Mouse (Mus musculus): Measurements from ENCODE around the gene Trim46. TPM values are rescaled to one million over a fixed set of nuclear protein-coding genes. Genes with fewer than 3 reads are reported as not detected.
A peak's percentile ranks its signal among the peaks of the same experiment; 100 is the strongest.

The Trim46 gene
- polyA plus RNA-seq, 1 experiment from 2014 or later: 7.1 TPM

GRCm38 (mm10) chr3:89244158-89244981 lies 1.7 kb downstream of the Trim46 start:
- Histone ChIP-seq H3K27me3 (ENCODE audit: control insufficient read depth, insufficient read depth, low read length) (no peaks in the 10 kb centered on the region; the same call in 1 of the 2 replicates), H3K9me3 (ENCODE audit: control insufficient read depth, low read length) (no peaks in the 10 kb centered on the region), H3K36me3 (ENCODE audit: control insufficient read depth, insufficient read depth, low read length) (no peaks in the 10 kb centered on the region), H3K4me3 (ENCODE audit: low read depth, low read length) (peak overlapping the region; percentile 80), H3K9ac (ENCODE audit: low read length) (peak overlapping the region; percentile 66), H3K4me1 (ENCODE audit: control insufficient read depth, insufficient read depth, low read length) (peaks cover 30% of the 10 kb centered on the region), H3K4me2 (peak overlapping the region; percentile 85), H3K27ac (ENCODE audit: low read depth, low read length) (peak overlapping the region; percentile 53)
- ATAC-seq (ENCODE audit: low FRiP score) (peak; percentile 38), DNase-seq (ENCODE audit: low spot score, missing footprints) (peak; percentile 92)
- 11% methylated on average over 25 of the region's 25 CpGs for WGBS

GRCm38 (mm10) chr3:89243609-89244008 lies 2.5 kb downstream of the Trim46 start:
- H3K9me3 ChIP-seq (ENCODE audit: control insufficient read depth, low read length): no peaks in the 10 kb centered on the region
- peak overlapping the region; percentile 80 for H3K4me3 ChIP-seq (ENCODE audit: low read depth, low read length)
- H3K4me2 ChIP-seq: peak overlapping the region; percentile 85
- H3K27me3 ChIP-seq (ENCODE audit: control insufficient read depth, insufficient read depth, low read length): no peaks in the 10 kb centered on the region; the same call in 1 of the 2 replicates
- H3K4me1 ChIP-seq (ENCODE audit: control insufficient read depth, insufficient read depth, low read length): peaks cover 30% of the 10 kb centered on the region
- H3K9ac ChIP-seq (ENCODE audit: low read length): no peak overlapping the region; the same call in 1 of the 2 replicates
- H3K36me3 ChIP-seq (ENCODE audit: control insufficient read depth, insufficient read depth, low read length): no peaks in the 10 kb centered on the region; the same call in 1 of the 2 replicates
- WGBS: 12% methylated on average over 14 of the region's 14 CpGs
- DNase-seq (ENCODE audit: low spot score, missing footprints) (peak; percentile 90), ATAC-seq (ENCODE audit: low FRiP score) (0 out of 2 replicates have a peak, but pooled peaks have one; percentile 19)
- H3K27ac ChIP-seq (ENCODE audit: low read depth, low read length): no peak overlapping the region

- no peak overlapping the region for H3K4me2 ChIP-seq
- WGBS: 68% methylated on average over 9 of the region's 9 CpGs
- no peak for ATAC-seq (ENCODE audit: low FRiP score)
- H3K9me3 ChIP-seq (ENCODE audit: control insufficient read depth, low read length): no peaks in the 10 kb centered on the region
- H3K9ac ChIP-seq (ENCODE audit: low read length): no peak overlapping the region
- no peak overlapping the region for H3K4me3 ChIP-seq (ENCODE audit: low read depth, low read length)
- H3K27ac ChIP-seq (ENCODE audit: low read depth, low read length): no peak overlapping the region
- H3K27me3 ChIP-seq (ENCODE audit: control insufficient read depth, insufficient read depth, low read length): no peaks in the 10 kb centered on the region; the same call in 1 of the 2 replicates
- H3K36me3 ChIP-seq (ENCODE audit: control insufficient read depth, insufficient read depth, low read length): no peaks in the 10 kb centered on the region; the same call in 1 of the 2 replicates
- peak; percentile 90 for DNase-seq (ENCODE audit: low spot score, missing footprints)
- peaks cover 29% of the 10 kb centered on the region for H3K4me1 ChIP-seq (ENCODE audit: control insufficient read depth, insufficient read depth, low read length)
These were observed 3.7 kb downstream of the Trim46 start for GRCm38 (mm10) chr3:89242331-89242895.

GRCm38 (mm10) chr3:89238494-89238893 lies 7.6 kb downstream of the Trim46 start:
- H3K4me3 ChIP-seq (ENCODE audit: low read depth, low read length): no peak overlapping the region
- H3K9ac ChIP-seq (ENCODE audit: low read length): no peak overlapping the region
- no peaks in the 10 kb centered on the region; the same call in 1 of the 2 replicates for H3K36me3 ChIP-seq (ENCODE audit: control insufficient read depth, insufficient read depth, low read length)
- ATAC-seq (ENCODE audit: low FRiP score): no peak
- no peaks in the 10 kb centered on the region for H3K27me3 ChIP-seq (ENCODE audit: control insufficient read depth, insufficient read depth, low read length)
- WGBS: 86% methylated on average over 12 of the region's 12 CpGs
- DNase-seq (ENCODE audit: low spot score, missing footprints): no peak
- no peak overlapping the region for H3K4me2 ChIP-seq
- H3K27ac ChIP-seq (ENCODE audit: low read depth, low read length): no peak overlapping the region
- no peaks in the 10 kb centered on the region for H3K9me3 ChIP-seq (ENCODE audit: control insufficient read depth, low read length)
- H3K4me1 ChIP-seq (ENCODE audit: control insufficient read depth, insufficient read depth, low read length): peaks cover 4% of the 10 kb centered on the region

GRCm38 (mm10) chr3:89237682-89238081 lies 8.4 kb downstream of the Trim46 start:
- DNase-seq (ENCODE audit: low spot score, missing footprints) (no peak), ATAC-seq (ENCODE audit: low FRiP score) (no peak)
- H3K9ac ChIP-seq (ENCODE audit: low read length): no peak overlapping the region
- WGBS: 95% methylated on average over 21 of the region's 21 CpGs
- H3K4me3 ChIP-seq (ENCODE audit: low read depth, low read length): no peak overlapping the region
- no peaks in the 10 kb centered on the region for H3K9me3 ChIP-seq (ENCODE audit: control insufficient read depth, low read length)
- H3K27me3 ChIP-seq (ENCODE audit: control insufficient read depth, insufficient read depth, low read length): no peaks in the 10 kb centered on the region
- H3K4me1 ChIP-seq (ENCODE audit: control insufficient read depth, insufficient read depth, low read length): no peaks in the 10 kb centered on the region
- H3K4me2 ChIP-seq: no peak overlapping the region
- no peak overlapping the region for H3K27ac ChIP-seq (ENCODE audit: low read depth, low read length)
- H3K36me3 ChIP-seq (ENCODE audit: control insufficient read depth, insufficient read depth, low read length): no peaks in the 10 kb centered on the region; the same call in 1 of the 2 replicates

- Histone ChIP-seq H3K4me2 (no peak overlapping the region), H3K4me3 (ENCODE audit: low read depth, low read length) (no peak overlapping the region), H3K27ac (ENCODE audit: low read depth, low read length) (no peak overlapping the region), H3K27me3 (ENCODE audit: control insufficient read depth, insufficient read depth, low read length) (no peaks in the 10 kb centered on the region), H3K4me1 (ENCODE audit: control insufficient read depth, insufficient read depth, low read length) (no peaks in the 10 kb centered on the region), H3K9me3 (ENCODE audit: control insufficient read depth, low read length) (no peaks in the 10 kb centered on the region), H3K9ac (ENCODE audit: low read length) (no peak overlapping the region), H3K36me3 (ENCODE audit: control insufficient read depth, insufficient read depth, low read length) (no peaks in the 10 kb centered on the region; the same call in 1 of the 2 replicates)
- DNase-seq (ENCODE audit: low spot score, missing footprints) (no peak), ATAC-seq (ENCODE audit: low FRiP score) (no peak)
- WGBS: 92% methylated on average over 10 of the region's 10 CpGs
These were observed 9.6 kb downstream of the Trim46 start for GRCm38 (mm10) chr3:89236516-89236915.

- Histone ChIP-seq H3K9ac (ENCODE audit: low read length) (no peak overlapping the region), H3K27me3 (ENCODE audit: control insufficient read depth, insufficient read depth, low read length) (no peaks in the 10 kb centered on the region), H3K4me2 (no peak overlapping the region), H3K9me3 (ENCODE audit: control insufficient read depth, low read length) (no peaks in the 10 kb centered on the region), H3K4me3 (ENCODE audit: low read depth, low read length) (no peak overlapping the region), H3K36me3 (ENCODE audit: control insufficient read depth, insufficient read depth, low read length) (no peaks in the 10 kb centered on the region; the same call in 1 of the 2 replicates), H3K4me1 (ENCODE audit: control insufficient read depth, insufficient read depth, low read length) (peaks cover 4% of the 10 kb centered on the region), H3K27ac (ENCODE audit: low read depth, low read length) (no peak overlapping the region)
- peak; percentile 53 for DNase-seq (ENCODE audit: low spot score, missing footprints)
- ATAC-seq (ENCODE audit: low FRiP score): no peak
- WGBS: 90% methylated on average over 14 of the region's 14 CpGs
These were observed 12.5 kb downstream of the Trim46 start for GRCm38 (mm10) chr3:89233562-89234110.

- Histone ChIP-seq H3K4me1 (ENCODE audit: control insufficient read depth, insufficient read depth, low read length) (peaks cover 10% of the 10 kb centered on the region), H3K9me3 (ENCODE audit: control insufficient read depth, low read length) (no peaks in the 10 kb centered on the region), H3K4me2 (no peak overlapping the region), H3K4me3 (ENCODE audit: low read depth, low read length) (no peak overlapping the region), H3K27ac (ENCODE audit: low read depth, low read length) (no peak overlapping the region), H3K9ac (ENCODE audit: low read length) (no peak overlapping the region), H3K27me3 (ENCODE audit: control insufficient read depth, insufficient read depth, low read length) (no peaks in the 10 kb centered on the region), H3K36me3 (ENCODE audit: control insufficient read depth, insufficient read depth, low read length) (no peaks in the 10 kb centered on the region)
- DNase-seq (ENCODE audit: low spot score, missing footprints) (no peak), ATAC-seq (ENCODE audit: low FRiP score) (no peak)
- 70% methylated on average over 6 of the region's 6 CpGs for WGBS
These were observed 13.5 kb downstream of the Trim46 start for GRCm38 (mm10) chr3:89232614-89233013.
